Mouse (Mus musculus): Measurements from ENCODE around the gene Cotl1. TPM values are rescaled to one million over a fixed set of nuclear protein-coding genes. Genes with fewer than 3 reads are reported as not detected.

Cotl1 gene
- 427 and 463 TPM in 2 replicates for polyA plus RNA-seq (2012; rRNA removed)

GRCm38 (mm10) chr8:119840275-119840808, at the start of gene Cotl1:
TSS of gene Cotl1 (minus strand) at chr8:119840544.
- peak within 1 kb of the TSS; percentile 87 for H3K27ac ChIP-seq (ENCODE audit: insufficient read depth, low read depth, low read length)
- WGBS: under 1% methylated on average over 56 of the region's 57 CpGs

GRCm38 (mm10) chr8:119888012-119888411, 47.7 kb upstream of the Cotl1 start:
- 88% methylated on average over 4 of the region's 4 CpGs for WGBS
- H3K4me3 ChIP-seq (ENCODE audit: insufficient read depth, low read depth, low read length): no peak overlapping the region
- no peak for DNase-seq
- H3K27ac ChIP-seq (ENCODE audit: insufficient read depth, low read depth, low read length): no peak overlapping the region
- H3K4me1 ChIP-seq (ENCODE audit: control insufficient read depth, insufficient read depth, low read length): peaks cover 10% of the 10 kb centered on the region; the same call in 1 of the 2 replicates
- TF ChIP-seq POLR2A (IDR thresholded peaks at IDR 0.05; ENCODE audit: low read depth, low read length): no peak
- no peak for TF ChIP-seq CTCF (conservative IDR thresholded peaks at IDR 0.05; ENCODE audit: insufficient read depth, insufficient read length, low read depth, low read length)
- H3K36me3 ChIP-seq (ENCODE audit: control insufficient read depth, insufficient read depth, low read length): no peaks in the 10 kb centered on the region
- H3K27me3 ChIP-seq (replicated peaks; ENCODE audit: control insufficient read depth, insufficient read depth, low read length): no peaks in the 10 kb centered on the region

More at GRCm38 (mm10) chr8:119840275-119840808, at the start of gene Cotl1:
- Histone ChIP-seq H3K36me3 (ENCODE audit: control insufficient read depth, insufficient read depth, low read length) (no peaks in the 10 kb centered on the region), H3K4me3 (ENCODE audit: insufficient read depth, low read depth, low read length) (peak within 1 kb of the TSS; percentile 97), H3K4me1 (ENCODE audit: control insufficient read depth, insufficient read depth, low read length) (peaks cover 23% of the 10 kb centered on the region), H3K27me3 (replicated peaks; ENCODE audit: control insufficient read depth, insufficient read depth, low read length) (no peaks in the 10 kb centered on the region)
- peak; percentile 97 for TF ChIP-seq POLR2A (IDR thresholded peaks at IDR 0.05; ENCODE audit: low read depth, low read length)
- TF ChIP-seq CTCF (conservative IDR thresholded peaks at IDR 0.05; ENCODE audit: insufficient read depth, insufficient read length, low read depth, low read length): no peak
- peak; percentile 98 for DNase-seq

GRCm38 (mm10) chr8:119887130-119887529, 46.8 kb upstream of the Cotl1 start:
- Histone ChIP-seq H3K27me3 (replicated peaks; ENCODE audit: control insufficient read depth, insufficient read depth, low read length) (no peaks in the 10 kb centered on the region), H3K4me3 (ENCODE audit: insufficient read depth, low read depth, low read length) (no peak overlapping the region), H3K27ac (ENCODE audit: insufficient read depth, low read depth, low read length) (no peak overlapping the region), H3K4me1 (ENCODE audit: control insufficient read depth, insufficient read depth, low read length) (peaks cover 14% of the 10 kb centered on the region; the same call in 1 of the 2 replicates), H3K36me3 (ENCODE audit: control insufficient read depth, insufficient read depth, low read length) (no peaks in the 10 kb centered on the region)
- peak; percentile 80 for DNase-seq
- peak; percentile 90 for TF ChIP-seq CTCF (conservative IDR thresholded peaks at IDR 0.05; ENCODE audit: insufficient read depth, insufficient read length, low read depth, low read length)
- no peak for TF ChIP-seq POLR2A (IDR thresholded peaks at IDR 0.05; ENCODE audit: low read depth, low read length)
- WGBS: 87% methylated on average over 3 of the region's 3 CpGs

GRCm38 (mm10) chr8:119885612-119886011, 45.3 kb upstream of the Cotl1 start:
- H3K36me3 ChIP-seq (ENCODE audit: control insufficient read depth, insufficient read depth, low read length): no peaks in the 10 kb centered on the region
- no peak overlapping the region for H3K4me3 ChIP-seq (ENCODE audit: insufficient read depth, low read depth, low read length)
- no peaks in the 10 kb centered on the region for H3K27me3 ChIP-seq (replicated peaks; ENCODE audit: control insufficient read depth, insufficient read depth, low read length)
- peak overlapping the region; percentile 57 for H3K27ac ChIP-seq (ENCODE audit: insufficient read depth, low read depth, low read length)
- peaks cover 26% of the 10 kb centered on the region; the same call in 1 of the 2 replicates for H3K4me1 ChIP-seq (ENCODE audit: control insufficient read depth, insufficient read depth, low read length)
- TF ChIP-seq CTCF (conservative IDR thresholded peaks at IDR 0.05; ENCODE audit: insufficient read depth, insufficient read length, low read depth, low read length) (no peak), POLR2A (IDR thresholded peaks at IDR 0.05; ENCODE audit: low read depth, low read length) (no peak)
- whole genome bisulfite sequencing: 18% methylated on average over 3 of the region's 3 CpGs
- DNase-seq: peak; percentile 95

- peaks cover 31% of the 10 kb centered on the region; the same call in 1 of the 2 replicates for H3K4me1 ChIP-seq (ENCODE audit: control insufficient read depth, insufficient read depth, low read length)
- 80% methylated on average over 7 of the region's 7 CpGs for WGBS
- H3K4me3 ChIP-seq (ENCODE audit: insufficient read depth, low read depth, low read length): no peak overlapping the region
Observed at GRCm38 (mm10) chr8:119883281-119883680, 42.9 kb upstream of the Cotl1 start.

GRCm38 (mm10) chr8:119881917-119882316, 41.6 kb upstream of the Cotl1 start:
- no peaks in the 10 kb centered on the region for H3K27me3 ChIP-seq (replicated peaks; ENCODE audit: control insufficient read depth, insufficient read depth, low read length)
- peaks cover 31% of the 10 kb centered on the region; the same call in 1 of the 2 replicates for H3K4me1 ChIP-seq (ENCODE audit: control insufficient read depth, insufficient read depth, low read length)
- DNase-seq: peak; percentile 81
- no peaks in the 10 kb centered on the region for H3K36me3 ChIP-seq (ENCODE audit: control insufficient read depth, insufficient read depth, low read length)
- peak overlapping the region; percentile 69 for H3K27ac ChIP-seq (ENCODE audit: insufficient read depth, low read depth, low read length)
- 53% methylated on average over 8 of the region's 8 CpGs for WGBS
- H3K4me3 ChIP-seq (ENCODE audit: insufficient read depth, low read depth, low read length): no peak overlapping the region
- TF ChIP-seq CTCF (conservative IDR thresholded peaks at IDR 0.05; ENCODE audit: insufficient read depth, insufficient read length, low read depth, low read length) (no peak), POLR2A (IDR thresholded peaks at IDR 0.05; ENCODE audit: low read depth, low read length) (no peak)

More at GRCm38 (mm10) chr8:119883281-119883680, 42.9 kb upstream of the Cotl1 start:
- Histone ChIP-seq H3K27me3 (replicated peaks; ENCODE audit: control insufficient read depth, insufficient read depth, low read length) (no peaks in the 10 kb centered on the region), H3K27ac (ENCODE audit: insufficient read depth, low read depth, low read length) (no peak overlapping the region), H3K36me3 (ENCODE audit: control insufficient read depth, insufficient read depth, low read length) (no peaks in the 10 kb centered on the region)
- TF ChIP-seq CTCF (conservative IDR thresholded peaks at IDR 0.05; ENCODE audit: insufficient read depth, insufficient read length, low read depth, low read length) (no peak), POLR2A (IDR thresholded peaks at IDR 0.05; ENCODE audit: low read depth, low read length) (no peak)
- peak; percentile 73 for DNase-seq

GRCm38 (mm10) chr8:119881301-119881700, 41.0 kb upstream of the Cotl1 start:
- 51% methylated on average over 6 of the region's 6 CpGs for WGBS

More at GRCm38 (mm10) chr8:119881301-119881700, 41.0 kb upstream of the Cotl1 start:
- no peaks in the 10 kb centered on the region for H3K27me3 ChIP-seq (replicated peaks; ENCODE audit: control insufficient read depth, insufficient read depth, low read length)
- H3K4me3 ChIP-seq (ENCODE audit: insufficient read depth, low read depth, low read length): no peak overlapping the region
- no peak for DNase-seq
- no peaks in the 10 kb centered on the region for H3K36me3 ChIP-seq (ENCODE audit: control insufficient read depth, insufficient read depth, low read length)
- TF ChIP-seq CTCF (conservative IDR thresholded peaks at IDR 0.05; ENCODE audit: insufficient read depth, insufficient read length, low read depth, low read length) (no peak), POLR2A (IDR thresholded peaks at IDR 0.05; ENCODE audit: low read depth, low read length) (no peak)
- peaks cover 31% of the 10 kb centered on the region; the same call in 1 of the 2 replicates for H3K4me1 ChIP-seq (ENCODE audit: control insufficient read depth, insufficient read depth, low read length)
- peak overlapping the region; percentile 69 for H3K27ac ChIP-seq (ENCODE audit: insufficient read depth, low read depth, low read length)

All from kidney, adult 2 months (tissue).